Mouse (Mus musculus) left cerebral cortex, postnatal 25 days (tissue): ENCODE data around the gene Cenpp. TPM values are rescaled to one million over a fixed set of nuclear protein-coding genes. Genes with fewer than 3 reads are reported as not detected.

Experiments
- DNase-seq, 2 experiments: peaks; one replicate each; pipeline ENCODE4 v3.0.0; 2022; ENCODE audit warnings: low spot score in 2 of 2, mixed read lengths in 1 of 2
- intact Hi-C: fragments of 180-260 bp; cut with DNase I; formaldehyde crosslinking; loops from one replicate; pipeline ENCODE4 v1.15.1; 2025
- total RNA-seq, 2 experiments: library from RNA; stranded (reverse); gene quantifications; 2 replicates each; pipeline ENCODE4 v1.2.3; 2021

Cenpp gene
- under 1 TPM; 0.39 to 0.53 TPM for total RNA-seq

- peak; percentile 99 to 100 for DNase-seq
- intact Hi-C loops, result loop anchor here (2.0 kb wide), 1 partner anchor 312 kb away; the partner anchor contains the start of gene Bicd2
These were observed at the start of gene Cenpp, which contains the start of gene Nol8 for GRCm38 (mm10) chr13:49652481-49653179. Gene Cenpp (minus strand): TSS chr13:49652785. Gene Nol8 (plus strand): TSS chr13:49653078.

GRCm38 (mm10) chr13:49691056-49691455 is 38.5 kb upstream of the Cenpp start:
- DNase-seq, result no peak
- intact Hi-C loops, result no loop called here

- no peak for DNase-seq
These were observed 31.7 kb upstream of the Cenpp start for GRCm38 (mm10) chr13:49684266-49684665.

GRCm38 (mm10) chr13:49682233-49682846 is 29.8 kb upstream of the Cenpp start:
- intact Hi-C loops, result no loop called here
- peak in 1 of 2 experiments; percentile 6 for DNase-seq

More at GRCm38 (mm10) chr13:49684266-49684665, 31.7 kb upstream of the Cenpp start:
- intact Hi-C loops, result no loop called here

- intact Hi-C loops, result no loop called here
- peak; percentile 99 to 100 for DNase-seq
These were observed 29.0 kb upstream of the Cenpp start, which contains the start of gene Iars for GRCm38 (mm10) chr13:49681351-49682232. Gene Iars (plus strand): TSS chr13:49682100.

GRCm38 (mm10) chr13:49677793-49678192 is 25.2 kb upstream of the Cenpp start:
- intact Hi-C loops, result loop anchor here (10.0 kb wide), 1 partner anchor 47 kb away; no protein-coding TSS in a partner anchor

GRCm38 (mm10) chr13:49653180-49653541 is 576 bp upstream of the Cenpp start:
- intact Hi-C loops, result loop anchor here (2.0 kb wide), 1 partner anchor 312 kb away; the partner anchor contains the start of gene Bicd2
- no peak for DNase-seq

More at GRCm38 (mm10) chr13:49677793-49678192, 25.2 kb upstream of the Cenpp start:
- no peak for DNase-seq

- intact Hi-C loops, result loop anchor here (2.0 kb wide), 1 partner anchor 311 kb away; the partner anchor contains the start of gene Bicd2
These were observed 719 bp downstream of the Cenpp start for GRCm38 (mm10) chr13:49651781-49652351.

GRCm38 (mm10) chr13:49651136-49651535 is 1.4 kb downstream of the Cenpp start:
- DNase-seq, result no peak
- intact Hi-C loops, result no loop called here

More at GRCm38 (mm10) chr13:49651781-49652351, 719 bp downstream of the Cenpp start:
- DNase-seq, result no peak

- no peak for DNase-seq
- intact Hi-C loops, result no loop called here
These were observed 6.6 kb downstream of the Cenpp start for GRCm38 (mm10) chr13:49646019-49646418.

GRCm38 (mm10) chr13:49644731-49645529 is 7.7 kb downstream of the Cenpp start:
- intact Hi-C loops, result loop anchor here (1.0 to 5.0 kb wide), 3 partner anchors 88 to 308 kb away; no protein-coding TSS in a partner anchor
- DNase-seq, result peak; percentile 19 to 59

- intact Hi-C loops, result loop anchor here (1.0 to 5.0 kb wide), 3 partner anchors 87 to 307 kb away; no protein-coding TSS in a partner anchor
- no peak for DNase-seq
These were observed 8.8 kb downstream of the Cenpp start for GRCm38 (mm10) chr13:49643669-49644362.

GRCm38 (mm10) chr13:49642650-49643049 is 9.9 kb downstream of the Cenpp start:
- no peak for DNase-seq
- intact Hi-C loops, result loop anchor here (5.0 kb wide), 2 partner anchors 85 to 305 kb away; no protein-coding TSS in a partner anchor

- intact Hi-C loops, result loop anchor here (5.0 kb wide), 2 partner anchors 83 to 303 kb away; no protein-coding TSS in a partner anchor
- no peak for DNase-seq
These were observed 12.6 kb downstream of the Cenpp start for GRCm38 (mm10) chr13:49639965-49640364.

GRCm38 (mm10) chr13:49629076-49629475 is 23.5 kb downstream of the Cenpp start:
- intact Hi-C loops, result no loop called here
- DNase-seq, result no peak

- intact Hi-C loops, result no loop called here
- no peak for DNase-seq
These were observed 24.4 kb downstream of the Cenpp start for GRCm38 (mm10) chr13:49628167-49628566.

GRCm38 (mm10) chr13:49623216-49623615 is 29.4 kb downstream of the Cenpp start:
- intact Hi-C loops, result no loop called here
- DNase-seq, result no peak

GRCm38 (mm10) chr13:49618365-49618764 is 34.2 kb downstream of the Cenpp start:
- intact Hi-C loops, result no loop called here
- DNase-seq, result no peak
